Mouse (Mus musculus): ENCODE measurements around the gene Dag1.

The Dag1 gene

GRCm38 (mm10) chr9:108185786-108186185 lies 78.0 kb downstream of the Dag1 start:
- DNase-seq (ENCODE audit: low read depth) = no peak

DNA sequence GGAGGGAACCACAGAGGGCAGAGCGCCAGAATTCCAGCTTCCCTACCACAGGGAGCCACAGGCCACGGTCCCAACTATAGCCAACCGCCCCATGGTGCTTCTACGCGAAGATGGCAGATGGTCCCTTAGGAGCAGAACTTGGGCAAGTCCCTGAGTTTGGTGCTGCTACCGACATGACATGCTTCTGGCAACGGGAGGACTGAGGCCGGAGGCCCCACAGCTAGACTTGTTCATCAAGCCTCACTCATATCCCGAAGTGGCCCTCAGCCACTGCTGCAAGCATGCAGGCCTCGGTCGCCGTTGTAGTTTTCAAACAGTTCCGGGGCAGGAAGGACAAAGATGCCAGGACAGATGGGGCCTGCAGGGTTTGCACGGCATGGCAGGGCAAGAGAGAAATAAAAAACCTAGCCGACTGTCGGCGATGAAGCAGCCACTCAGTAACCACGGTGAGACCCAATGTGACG lies 80.2 kb downstream of the Dag1 start:
- DNase-seq (ENCODE audit: low read depth) = no peak

GRCm38 (mm10) chr9:108182806-108183506 lies 80.8 kb downstream of the Dag1 start:
- DNase-seq (ENCODE audit: low read depth) = no peak

DNA sequence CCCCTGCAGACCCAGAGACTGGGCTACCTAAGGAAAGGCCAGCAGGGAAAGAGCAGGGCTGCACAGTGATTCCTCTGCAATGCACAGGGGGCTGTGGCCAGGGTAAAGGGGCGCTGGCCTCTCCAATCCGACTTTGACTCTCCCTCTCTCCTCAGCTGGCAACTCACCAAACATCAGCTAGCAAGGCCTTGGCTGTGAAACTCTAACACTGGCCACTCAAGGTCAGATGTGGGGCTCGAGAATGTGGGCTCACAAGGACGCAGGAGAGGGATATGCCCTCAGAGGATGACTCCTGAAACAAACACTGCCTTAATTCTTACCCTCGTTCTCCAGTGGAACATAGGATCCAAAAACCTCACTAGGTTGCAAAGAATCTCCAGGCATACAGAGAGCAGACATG lies 85.4 kb downstream of the Dag1 start:
- DNase-seq (ENCODE audit: low read depth) = no peak

GRCm38 (mm10) chr9:108175116-108175838 lies 88.5 kb downstream of the Dag1 start:
- DNase-seq (ENCODE audit: low read depth) = no peak

DNA sequence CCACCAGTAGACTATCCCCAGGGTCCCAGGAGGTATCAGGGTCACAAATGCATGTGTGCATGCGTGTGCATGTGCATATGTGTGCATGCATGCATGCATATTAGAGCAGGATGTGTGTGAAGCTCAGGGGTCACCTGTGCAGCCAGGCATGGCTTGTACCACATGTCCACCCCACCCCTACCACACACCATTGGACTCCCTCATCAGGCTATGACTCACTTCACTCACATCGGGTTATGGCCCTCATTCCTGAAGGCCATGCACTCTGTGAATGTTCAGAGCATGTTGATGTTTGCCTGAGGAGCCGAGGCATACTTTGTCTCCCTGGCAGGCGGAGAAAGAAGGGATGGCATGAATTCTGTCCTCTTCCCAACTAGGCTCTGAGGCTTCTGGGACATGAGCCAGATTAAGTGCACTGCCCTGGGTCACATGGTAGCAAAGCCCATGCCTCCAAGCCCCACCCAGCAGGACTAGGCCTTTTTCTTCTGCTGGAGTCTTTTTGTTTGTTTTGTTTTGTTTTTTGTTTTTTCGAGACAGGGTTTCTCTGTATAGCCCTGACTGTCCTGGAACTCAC lies 90.9 kb downstream of the Dag1 start:
- no peak for DNase-seq (ENCODE audit: low read depth)

DNA sequence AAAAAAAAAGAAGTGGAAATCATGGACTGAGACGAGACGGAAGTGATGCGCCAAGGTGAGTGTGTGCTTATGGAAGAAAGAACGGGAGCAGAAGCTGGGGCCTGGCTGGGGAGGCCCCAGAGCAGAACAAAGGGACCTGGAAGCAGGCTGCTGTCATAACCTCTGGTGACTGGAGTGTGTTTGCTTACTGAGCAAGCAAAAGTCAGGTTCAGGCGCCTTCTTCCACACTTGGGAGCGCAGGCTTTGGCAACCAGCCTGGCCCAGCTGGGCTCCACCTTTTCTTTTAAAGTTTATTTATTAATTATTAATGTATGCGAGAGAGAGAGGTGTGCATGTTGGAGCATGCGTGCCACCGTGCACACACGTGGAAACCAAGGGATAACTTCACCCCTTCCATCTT lies 94.0 kb downstream of the Dag1 start:
- no peak for DNase-seq (ENCODE audit: low read depth)

DNA sequence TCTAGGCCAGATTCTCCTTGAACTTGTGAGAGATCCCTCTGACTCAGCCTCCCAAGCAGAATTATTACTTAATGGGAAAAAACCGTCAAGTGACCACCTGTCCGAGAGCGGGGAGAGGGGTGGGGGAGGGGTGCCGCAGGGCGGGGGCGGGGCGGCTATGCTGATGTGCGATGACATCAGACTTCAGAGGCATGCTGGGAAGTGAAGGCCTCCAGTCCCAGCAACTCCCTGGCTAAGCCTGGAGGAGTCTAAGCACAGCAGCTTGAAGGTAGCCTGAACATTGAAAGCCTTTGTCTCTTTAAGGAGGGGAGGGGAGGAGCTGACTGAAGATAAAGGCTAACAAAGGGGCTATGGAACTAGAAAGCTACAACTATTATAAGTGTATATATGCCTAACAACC lies 98.6 kb downstream of the Dag1 start:
- DNase-seq (ENCODE audit: low read depth) = no peak

DNA sequence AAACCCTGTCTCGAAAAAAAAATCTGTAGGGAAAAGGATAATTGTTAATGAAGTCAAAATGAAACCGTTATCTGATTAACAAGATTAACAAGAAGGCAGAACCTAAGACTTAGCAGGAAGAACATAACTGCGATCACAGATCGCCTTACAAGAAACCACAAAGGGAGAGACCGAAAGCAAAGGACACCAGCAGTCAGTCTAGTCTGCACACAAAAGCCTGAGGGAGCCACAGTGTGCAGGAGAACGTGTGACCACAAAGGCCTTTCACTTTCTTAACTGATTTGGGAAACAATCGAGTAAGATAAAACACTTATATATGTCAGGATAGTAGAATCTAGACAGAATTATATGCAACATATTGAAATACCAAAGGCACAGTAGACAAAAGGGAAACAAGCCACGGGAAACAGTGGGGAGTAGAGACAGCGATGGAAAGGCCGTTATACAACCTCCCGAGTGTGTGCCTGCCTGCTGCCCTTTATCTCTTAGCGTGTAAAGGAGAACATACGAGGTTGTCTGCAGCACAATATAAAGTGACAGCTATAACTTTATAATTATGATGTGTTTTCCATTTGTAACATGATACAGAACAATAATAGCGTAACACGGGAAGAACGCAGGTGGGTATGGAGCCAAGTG lies 100.0 kb downstream of the Dag1 start:
- no peak for DNase-seq (ENCODE audit: low read depth)

DNA sequence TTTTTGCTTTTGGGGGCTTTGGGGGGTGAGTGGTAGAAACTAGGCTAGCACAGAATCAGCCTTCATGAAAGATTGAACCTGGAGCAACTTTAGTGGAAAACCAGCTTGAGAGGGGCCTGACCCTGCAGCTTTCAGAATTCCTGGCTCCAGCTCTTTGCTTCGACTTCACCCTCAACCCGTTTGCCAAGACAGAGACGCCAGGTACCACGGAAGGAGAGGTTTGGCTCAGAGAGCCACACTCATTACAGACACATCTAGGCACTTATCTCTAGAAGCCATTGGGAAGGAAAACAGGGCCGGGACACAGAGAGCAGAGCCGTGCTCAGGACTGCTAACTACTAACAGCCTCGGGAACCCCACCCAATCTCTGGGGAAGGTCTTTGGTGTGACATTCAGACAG lies 105.9 kb downstream of the Dag1 start:
- DNase-seq (ENCODE audit: low read depth) = no peak

- DNase-seq (ENCODE audit: low read depth) = no peak
Observed at GRCm38 (mm10) chr9:108157451-108157850, 106.3 kb downstream of the Dag1 start.

- no peak for DNase-seq (ENCODE audit: low read depth)
Observed at GRCm38 (mm10) chr9:108156786-108157185, 107.0 kb downstream of the Dag1 start.

- DNase-seq (ENCODE audit: low read depth) = no peak
Observed at GRCm38 (mm10) chr9:108154814-108155213, 108.9 kb downstream of the Dag1 start.
